Mouse (Mus musculus) neural tube, embryonic 12.5 days (tissue): Measurements from ENCODE around the gene Pnpo. TPM values are rescaled to one million over a fixed set of nuclear protein-coding genes. Genes with fewer than 3 reads are reported as not detected.

Experiments used
- ATAC-seq: fragments of 200-750 bp; cut with Nextera tagmentation; 2 replicates; pipeline ENCODE4 v1.8.0; 2017; ENCODE audit warnings: low read depth, mild to moderate bottlenecking, moderate TSS enrichment, moderate library complexity; ENCODE audit not compliant: low FRiP score
- H3K27ac ChIP-seq: fragments of 300-500 bp; sonication (generic); 2 replicates; pipeline ENCODE4 v1.5.1; 2016
- H3K27me3 ChIP-seq: fragments of 300-500 bp; sonication (generic); replicated peaks from 2 replicates; pipeline ENCODE4 v1.6.1; 2016; ENCODE audit warnings: mild to moderate bottlenecking
- H3K36me3 ChIP-seq: fragments of 300-500 bp; sonication (generic); 2 replicates; pipeline ENCODE4 v1.6.1; 2016; ENCODE audit warnings: mild to moderate bottlenecking
- H3K4me1 ChIP-seq: fragments of 300-500 bp; sonication (generic); 2 replicates; pipeline ENCODE4 v1.6.1; 2016
- H3K4me2 ChIP-seq: fragments of 300-500 bp; sonication (generic); replicated peaks from 2 replicates; pipeline ENCODE4 v1.6.1; 2016; ENCODE audit warnings: mild to moderate bottlenecking
- H3K4me3 ChIP-seq: fragments of 300-500 bp; sonication (generic); 2 replicates; pipeline ENCODE4 v1.5.1; 2016
- H3K9ac ChIP-seq: fragments of 300-500 bp; sonication (generic); 2 replicates; pipeline ENCODE4 v1.6.1; 2016; ENCODE audit warnings: mild to moderate bottlenecking
- H3K9me3 ChIP-seq: fragments of 300-500 bp; sonication (generic); 2 replicates; pipeline ENCODE4 v1.6.1; 2016; ENCODE audit warnings: mild to moderate bottlenecking
- WGBS: fragments of 180-500 bp; shearing (Covaris S2); methylation state at CpG from one replicate; pipeline ENCODE4 v1.1.7; 2016; 5-methylcytosine and 5-hydroxymethylcytosine counted together
- polyA plus RNA-seq: library from polyadenylated mRNA; unstranded; fragments of >200 nt; fragmentation: Nextera tagmentation; extraction: Ambion mirVana; gene quantifications from 2 replicates; pipeline ENCODE4 v1.2.1, GENCODE M21; 2016

Gene Pnpo
- polyA plus RNA-seq, 1 experiment from 2014 or later, result 18.3 TPM

DNA sequence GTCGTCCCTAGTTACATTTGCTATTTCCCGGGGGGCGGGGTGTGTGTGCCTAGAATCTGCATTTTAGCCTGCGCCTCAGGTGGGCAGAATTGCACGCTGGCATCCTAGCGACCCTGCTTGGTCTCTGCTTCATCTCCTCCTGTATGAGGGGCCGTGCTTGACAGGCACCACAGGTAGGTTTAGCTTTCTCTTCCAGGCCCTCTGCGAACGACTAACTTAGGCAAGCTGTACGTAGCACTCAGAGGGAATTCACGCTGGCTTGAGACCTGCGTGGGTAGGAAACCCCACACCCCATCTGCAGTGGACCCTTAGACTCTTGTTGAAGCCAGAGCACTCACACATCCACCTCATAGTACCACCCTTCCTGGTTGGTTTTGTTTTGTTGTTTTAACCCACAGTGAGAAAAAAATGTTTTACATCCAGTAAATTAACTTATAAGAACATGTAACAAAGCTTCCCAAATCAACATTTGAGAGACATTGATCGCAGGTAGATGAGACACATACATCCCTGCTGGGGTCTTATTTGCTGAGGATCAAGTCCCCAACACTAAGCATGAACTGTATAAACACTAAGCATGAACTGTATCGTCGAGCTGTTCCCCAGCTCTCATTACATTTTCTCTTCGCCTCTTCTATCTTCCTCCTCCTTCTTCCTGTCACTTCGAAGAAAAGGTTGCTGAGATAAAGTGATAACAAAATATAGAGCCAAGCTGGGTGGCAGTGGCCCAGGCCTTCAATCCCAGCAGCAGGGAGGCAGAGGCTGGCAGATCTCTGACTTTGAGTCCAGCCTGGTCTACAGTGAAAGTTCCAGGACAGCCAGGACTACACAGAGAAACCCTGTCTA is 34.8 kb upstream of the Pnpo start:
- ATAC-seq, result no peak
- peak overlapping the region; percentile 65 for H3K4me2 ChIP-seq
- H3K9me3 ChIP-seq, result no peaks in the 10 kb centered on the region
- peaks cover 23% of the 10 kb centered on the region for H3K4me1 ChIP-seq
- H3K27me3 ChIP-seq, result 0 out of 2 replicates have a peak, but pooled peaks cover 4% of the 10 kb centered on the region
- H3K27ac ChIP-seq, result no peak overlapping the region
- WGBS, result 39% methylated on average over 17 of the region's 17 CpGs
- H3K36me3 ChIP-seq, result no peaks in the 10 kb centered on the region
- peak overlapping the region; percentile 57 for H3K9ac ChIP-seq
- H3K4me3 ChIP-seq, result peak overlapping the region; percentile 46

DNA sequence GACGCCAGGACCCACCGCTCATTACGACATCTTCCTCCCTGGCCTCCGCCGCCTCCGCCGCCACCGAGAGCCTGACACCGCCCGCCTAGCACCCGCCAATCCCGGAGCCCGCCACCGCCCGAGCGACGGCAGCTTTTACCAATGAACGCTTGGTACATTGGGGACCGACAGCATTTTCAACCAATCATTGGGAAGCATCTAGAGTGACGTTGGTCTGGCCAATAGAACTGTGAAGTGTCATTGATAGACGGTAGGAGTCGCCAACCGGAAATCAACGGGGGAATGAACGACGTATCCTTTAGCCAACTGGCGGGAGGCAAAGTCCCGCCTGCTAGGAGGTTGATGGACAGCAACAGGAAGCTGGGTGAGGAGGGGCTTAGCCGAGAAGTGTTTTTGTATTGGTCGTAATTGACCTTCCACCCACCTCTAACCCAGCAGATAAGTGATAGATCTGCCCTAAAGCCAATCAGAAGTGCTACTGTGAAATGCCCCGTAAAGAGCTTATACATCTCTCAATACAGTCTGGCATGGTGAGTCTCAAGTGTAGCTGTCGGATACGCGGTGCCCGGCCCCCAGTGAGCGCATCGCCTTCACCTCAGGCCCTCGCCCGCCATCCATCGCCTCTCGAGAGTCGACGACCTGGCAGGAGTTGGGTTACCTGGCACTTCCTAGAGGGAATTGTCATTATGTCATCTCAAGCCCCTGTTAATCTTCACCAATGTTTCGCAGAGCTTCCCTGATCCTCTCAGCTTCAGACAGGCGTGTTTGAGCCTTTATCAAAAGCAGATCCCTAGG is 34.0 kb upstream of the Pnpo start:
- Histone ChIP-seq H3K36me3 (no peaks in the 10 kb centered on the region), H3K4me2 (peak overlapping the region; percentile 76), H3K4me3 (peak overlapping the region; percentile 90), H3K4me1 (peaks cover 27% of the 10 kb centered on the region), H3K27me3 (no peaks in the 10 kb centered on the region), H3K27ac (peak overlapping the region; percentile 90), H3K9ac (peak overlapping the region; percentile 87), H3K9me3 (no peaks in the 10 kb centered on the region)
- peak; percentile 97 for ATAC-seq
- under 1% methylated on average over 44 of the region's 45 CpGs for WGBS

DNA sequence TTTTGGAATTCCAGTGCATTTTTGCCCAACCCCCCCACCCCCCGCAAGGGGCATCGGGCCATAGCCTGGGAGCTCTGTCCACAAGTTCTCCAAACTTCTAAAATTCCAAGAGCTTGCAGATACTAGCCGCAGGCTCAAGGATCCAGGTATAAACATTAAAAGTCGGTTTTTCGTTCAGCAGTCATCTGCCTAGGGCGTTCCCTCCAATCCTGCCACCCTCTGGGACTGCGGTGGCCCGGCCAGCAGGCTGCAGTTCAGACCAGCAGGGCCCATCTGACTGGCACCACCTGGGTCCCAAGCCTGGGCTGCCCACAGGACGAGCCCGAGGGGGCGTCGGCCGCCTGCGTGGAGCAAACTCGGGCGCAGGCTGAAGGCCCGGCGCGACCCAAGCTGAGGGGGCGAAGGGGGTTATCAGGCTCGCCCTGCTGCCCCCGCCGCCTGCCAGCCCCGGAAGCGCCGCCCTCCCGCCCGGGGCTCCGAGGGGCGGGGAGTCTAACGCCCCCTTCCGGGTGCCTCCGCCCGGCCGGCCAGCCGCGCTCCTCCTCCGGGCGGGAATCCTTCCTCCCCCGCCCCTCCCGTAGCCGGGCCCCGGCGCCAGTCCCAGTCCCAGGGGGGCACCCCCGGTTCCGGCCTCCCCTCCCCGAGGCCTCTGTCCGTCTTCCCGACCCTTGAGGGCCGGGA is 33.3 kb upstream of the Pnpo start:
- Histone ChIP-seq H3K36me3 (no peaks in the 10 kb centered on the region), H3K4me1 (peaks cover 27% of the 10 kb centered on the region), H3K27me3 (no peaks in the 10 kb centered on the region), H3K9ac (peak overlapping the region; percentile 87), H3K9me3 (no peaks in the 10 kb centered on the region), H3K4me3 (peak overlapping the region; percentile 90), H3K4me2 (peak overlapping the region; percentile 76), H3K27ac (peak overlapping the region; percentile 90)
- peak; percentile 68 for ATAC-seq
- under 1% methylated on average over 49 of the region's 50 CpGs for WGBS

DNA sequence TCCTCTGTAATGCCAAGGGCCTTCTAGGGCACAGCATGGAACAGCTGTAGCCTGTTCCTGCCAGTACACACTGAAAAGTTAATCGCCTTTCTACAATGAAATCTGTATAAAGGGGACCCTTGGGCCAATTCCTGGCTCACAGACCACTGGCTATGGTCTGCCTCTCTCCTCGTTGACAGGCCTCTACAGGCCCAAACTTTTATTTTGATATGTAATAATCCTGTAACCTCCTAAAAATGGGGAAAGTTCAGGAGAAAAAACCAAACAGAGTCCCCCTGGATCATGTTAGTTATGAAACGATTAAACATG is 32.5 kb upstream of the Pnpo start:
- no peak overlapping the region for H3K27ac ChIP-seq
- no peaks in the 10 kb centered on the region for H3K36me3 ChIP-seq
- H3K9me3 ChIP-seq, result no peaks in the 10 kb centered on the region
- WGBS, result 64% methylated on average over 3 of the region's 3 CpGs
- peak overlapping the region; percentile 76 for H3K4me2 ChIP-seq
- ATAC-seq, result no peak
- H3K27me3 ChIP-seq, result no peaks in the 10 kb centered on the region
- peak overlapping the region; percentile 87 for H3K9ac ChIP-seq
- peak overlapping the region; percentile 90 for H3K4me3 ChIP-seq
- H3K4me1 ChIP-seq, result peaks cover 27% of the 10 kb centered on the region

DNA sequence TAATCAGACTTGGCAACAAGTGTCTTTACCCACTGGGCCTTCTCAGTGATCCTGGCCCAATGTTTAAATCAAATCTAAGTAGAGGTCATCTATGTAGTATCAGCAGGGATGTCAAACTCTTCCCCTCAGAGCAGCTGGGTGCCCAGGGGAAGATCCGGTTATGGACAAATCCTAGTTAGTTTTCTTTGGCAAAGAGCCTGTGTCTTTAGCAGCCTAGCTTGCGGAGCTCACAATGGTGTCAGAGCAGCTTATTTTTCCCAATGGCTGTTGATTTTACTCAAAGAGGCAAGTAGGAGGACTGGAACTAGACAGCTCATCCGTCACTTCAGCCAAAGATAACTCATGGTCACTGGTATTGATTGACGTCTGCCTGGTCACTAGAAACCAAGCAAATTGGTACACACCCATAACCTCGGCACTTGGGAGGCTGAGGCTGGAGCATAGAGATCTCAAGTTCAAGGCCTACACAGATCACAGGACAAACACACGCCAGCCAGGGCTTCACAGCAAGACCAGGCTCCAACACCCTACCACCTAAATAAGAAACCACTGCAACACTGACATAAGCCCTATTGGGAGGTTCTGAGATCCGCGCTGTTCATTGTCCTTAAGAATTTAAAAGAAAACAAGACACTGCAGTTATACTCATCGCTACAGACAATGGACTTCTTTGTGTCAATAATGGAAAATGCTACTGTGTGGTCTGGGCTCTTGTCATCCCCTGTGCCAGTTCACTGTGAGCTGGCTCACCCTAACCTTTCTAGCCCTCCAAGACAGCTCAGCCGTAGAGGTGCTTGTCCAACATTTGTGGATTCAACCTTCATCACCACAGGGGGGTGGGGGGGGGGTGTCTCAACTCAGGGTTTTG is 32.0 kb upstream of the Pnpo start:
- Histone ChIP-seq H3K4me1 (peaks cover 27% of the 10 kb centered on the region), H3K9ac (peak overlapping the region; percentile 87; the same call in 1 of the 2 replicates), H3K27me3 (no peaks in the 10 kb centered on the region), H3K9me3 (no peaks in the 10 kb centered on the region), H3K4me2 (peak overlapping the region; percentile 76), H3K36me3 (no peaks in the 10 kb centered on the region), H3K27ac (no peak overlapping the region; the same call in 1 of the 2 replicates), H3K4me3 (peak overlapping the region; percentile 90; the same call in 1 of the 2 replicates)
- 81% methylated on average over 10 of the region's 10 CpGs for WGBS
- no peak for ATAC-seq

DNA sequence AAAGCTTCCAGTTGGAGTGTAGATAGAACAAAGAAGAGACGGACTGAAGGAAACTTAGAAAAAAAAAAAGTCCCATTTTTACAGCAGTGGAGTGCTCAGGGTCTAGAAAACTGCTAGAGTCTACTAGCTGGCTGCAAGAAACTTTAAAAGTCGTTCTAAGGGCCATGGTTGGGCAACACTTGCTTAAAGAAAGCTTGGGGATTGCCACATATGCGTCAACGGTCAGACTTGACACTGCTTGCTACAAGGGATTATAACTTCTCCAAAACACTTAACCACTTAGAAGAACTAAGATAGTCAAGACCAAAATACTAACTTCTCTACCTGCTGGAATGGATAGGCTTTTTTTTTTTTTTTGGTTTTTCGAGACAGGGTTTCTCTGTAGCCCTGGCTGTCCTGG is 31.0 kb upstream of the Pnpo start:
- Histone ChIP-seq H3K4me1 (peaks cover 27% of the 10 kb centered on the region), H3K27me3 (no peaks in the 10 kb centered on the region), H3K4me2 (no peak overlapping the region), H3K4me3 (no peak overlapping the region), H3K9ac (no peak overlapping the region), H3K27ac (no peak overlapping the region), H3K36me3 (no peaks in the 10 kb centered on the region), H3K9me3 (no peaks in the 10 kb centered on the region)
- 79% methylated on average over 5 of the region's 5 CpGs for WGBS
- no peak for ATAC-seq

DNA sequence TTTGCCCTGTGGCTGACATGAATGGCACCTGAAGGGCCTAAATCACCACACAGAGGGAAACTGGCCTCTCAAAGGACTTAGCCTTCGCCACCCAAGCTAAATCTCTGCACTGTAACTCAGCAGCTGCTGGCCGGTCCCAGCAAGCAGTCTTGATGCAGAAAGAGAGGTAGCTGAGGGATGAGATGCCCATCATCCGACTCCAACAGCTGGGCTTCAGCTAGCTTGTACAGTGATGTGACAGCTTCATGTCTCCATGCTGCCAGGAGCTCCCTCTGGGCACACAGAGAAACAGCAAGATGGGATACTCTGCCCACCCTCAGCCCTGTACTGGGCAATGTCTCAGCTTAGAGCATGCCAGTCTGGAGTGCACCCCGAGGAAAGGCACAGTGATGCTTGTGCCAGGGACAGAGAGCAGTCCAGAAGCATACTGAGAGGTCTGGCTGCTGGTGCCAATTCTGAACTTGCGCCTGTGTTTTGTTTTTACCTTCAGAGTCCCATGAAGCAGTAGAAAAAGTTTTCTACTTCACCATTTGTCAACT is 29.7 kb upstream of the Pnpo start:
- ATAC-seq, result no peak
- no peak overlapping the region for H3K4me2 ChIP-seq
- H3K4me3 ChIP-seq, result no peak overlapping the region

DNA sequence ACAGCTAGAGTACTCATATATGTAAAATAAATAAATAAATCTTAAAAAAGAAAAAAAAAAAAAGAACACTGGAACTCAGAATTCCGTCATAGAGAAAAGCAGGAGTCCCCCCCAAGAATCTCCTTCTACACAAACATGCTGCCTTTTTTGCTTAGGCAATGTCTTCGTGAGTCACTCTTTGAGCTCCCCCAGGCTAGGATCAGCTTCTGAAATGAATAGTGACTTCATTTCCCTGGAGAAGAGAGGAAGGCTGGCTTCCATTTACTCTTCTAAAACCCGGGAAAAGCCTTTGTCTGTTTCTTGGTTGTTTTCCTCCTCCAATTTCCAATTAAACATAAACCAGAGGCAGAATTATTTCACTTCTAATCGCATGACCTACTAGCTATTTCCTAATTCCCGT is 29.1 kb upstream of the Pnpo start:
- Histone ChIP-seq H3K36me3 (no peaks in the 10 kb centered on the region), H3K4me2 (no peak overlapping the region), H3K9ac (no peak overlapping the region), H3K27ac (no peak overlapping the region), H3K4me3 (no peak overlapping the region), H3K9me3 (no peaks in the 10 kb centered on the region), H3K27me3 (no peaks in the 10 kb centered on the region), H3K4me1 (peaks cover 24% of the 10 kb centered on the region)
- ATAC-seq, result no peak
- WGBS, result 82% methylated on average over 5 of the region's 5 CpGs

More for the DNA sequence above, 29.7 kb upstream of the Pnpo start:
- no peaks in the 10 kb centered on the region for H3K27me3 ChIP-seq
- no peak overlapping the region for H3K27ac ChIP-seq
- H3K4me1 ChIP-seq, result peaks cover 29% of the 10 kb centered on the region
- WGBS, result 89% methylated on average over 5 of the region's 5 CpGs
- H3K9me3 ChIP-seq, result no peaks in the 10 kb centered on the region
- H3K9ac ChIP-seq, result no peak overlapping the region
- no peaks in the 10 kb centered on the region for H3K36me3 ChIP-seq

DNA sequence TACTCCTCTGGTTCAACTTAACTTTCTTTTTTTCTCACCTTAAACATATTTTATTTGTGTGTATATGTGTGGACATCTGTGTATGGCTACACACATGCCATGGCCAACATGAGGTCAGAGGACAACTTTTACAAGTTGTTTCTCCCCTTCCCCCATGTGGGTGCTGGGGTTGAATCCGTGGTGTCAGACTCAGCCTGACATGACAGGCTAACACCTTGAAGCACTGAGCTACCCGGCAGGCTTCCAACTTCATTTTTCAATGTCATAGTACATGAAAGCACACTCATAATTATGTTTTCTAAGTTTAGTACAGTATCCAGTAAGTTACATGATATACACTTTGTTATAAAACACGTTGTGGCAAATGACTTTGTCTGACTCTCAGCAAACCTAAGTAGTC is 26.6 kb upstream of the Pnpo start:
- H3K9me3 ChIP-seq, result no peaks in the 10 kb centered on the region
- no peak overlapping the region for H3K4me2 ChIP-seq
- no peaks in the 10 kb centered on the region for H3K36me3 ChIP-seq
- peaks cover 9% of the 10 kb centered on the region; the same call in 1 of the 2 replicates for H3K4me1 ChIP-seq
- ATAC-seq, result no peak
- H3K27ac ChIP-seq, result no peak overlapping the region
- H3K27me3 ChIP-seq, result no peaks in the 10 kb centered on the region
- H3K9ac ChIP-seq, result no peak overlapping the region
- WGBS, result 83% methylated on average over 3 of the region's 3 CpGs
- no peak overlapping the region for H3K4me3 ChIP-seq

DNA sequence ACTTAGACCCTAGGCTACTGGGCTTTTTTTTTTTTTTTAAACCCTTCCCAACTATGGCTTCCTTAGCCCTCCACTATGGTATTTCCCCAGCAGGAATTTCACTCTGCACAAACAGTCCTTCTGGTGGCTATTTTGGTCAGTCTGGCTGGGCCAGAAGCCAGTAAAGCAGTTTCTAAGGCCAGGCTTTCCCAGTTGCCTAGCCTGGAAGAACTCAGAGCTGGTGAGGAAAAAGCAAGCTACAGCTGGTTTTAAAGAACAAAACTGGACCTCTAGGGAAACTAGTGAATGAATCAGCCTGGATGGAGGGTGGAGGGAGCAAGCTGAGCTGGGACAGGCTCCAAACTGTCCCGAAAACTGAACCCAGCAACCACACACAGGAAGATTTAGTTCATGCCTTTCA is 26.0 kb upstream of the Pnpo start:
- Histone ChIP-seq H3K27ac (no peak overlapping the region), H3K9ac (0 out of 2 replicates have a peak overlapping the region, but pooled peaks have one; percentile 14)
- WGBS, result 96% methylated on average over 1 of the region's 1 CpGs

DNA sequence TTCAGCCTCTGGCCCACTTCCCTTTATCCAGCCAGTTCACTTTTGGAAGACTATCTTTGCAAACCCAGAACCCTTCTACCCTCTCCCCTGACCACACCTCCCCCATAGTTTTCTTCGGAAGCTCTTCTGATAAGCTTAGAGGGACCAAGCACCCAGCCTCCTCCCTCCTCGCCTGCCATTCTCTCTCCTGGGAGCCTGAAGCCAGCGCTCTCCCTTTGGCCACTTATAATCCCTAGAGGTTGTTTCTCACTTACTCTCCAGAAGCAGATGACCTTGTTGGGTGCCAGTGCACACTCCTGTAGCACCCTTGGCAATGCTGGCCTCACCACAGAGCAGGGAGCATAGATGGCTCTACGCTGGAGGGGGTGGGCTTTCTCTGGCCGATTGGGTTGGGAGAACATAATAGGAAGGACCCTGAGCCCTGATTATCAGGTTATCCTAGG is 25.5 kb upstream of the Pnpo start:
- Histone ChIP-seq H3K9me3 (no peaks in the 10 kb centered on the region), H3K27me3 (no peaks in the 10 kb centered on the region), H3K4me3 (no peak overlapping the region), H3K9ac (0 out of 2 replicates have a peak overlapping the region, but pooled peaks have one; percentile 14), H3K4me1 (peaks cover 9% of the 10 kb centered on the region; the same call in 1 of the 2 replicates), H3K4me2 (no peak overlapping the region), H3K27ac (no peak overlapping the region), H3K36me3 (no peaks in the 10 kb centered on the region)
- WGBS, result 84% methylated on average over 5 of the region's 5 CpGs
- ATAC-seq, result no peak

More for the DNA sequence above, 26.0 kb upstream of the Pnpo start:
- Histone ChIP-seq H3K36me3 (no peaks in the 10 kb centered on the region), H3K27me3 (no peaks in the 10 kb centered on the region), H3K4me1 (peaks cover 9% of the 10 kb centered on the region; the same call in 1 of the 2 replicates), H3K4me3 (no peak overlapping the region), H3K4me2 (no peak overlapping the region), H3K9me3 (no peaks in the 10 kb centered on the region)
- no peak for ATAC-seq
